Mouse (Mus musculus): ENCODE results near the gene Hoxa4.

Gene Hoxa4

GRCm38 (mm10) chr6:52150401-52150966, 41.1 kb downstream of the Hoxa4 start:
- DNase-seq (ENCODE audit: low spot score), result no peak
